7 mouse cellular contexts compared by ENCODE assay signal in the genomic region with DNA sequence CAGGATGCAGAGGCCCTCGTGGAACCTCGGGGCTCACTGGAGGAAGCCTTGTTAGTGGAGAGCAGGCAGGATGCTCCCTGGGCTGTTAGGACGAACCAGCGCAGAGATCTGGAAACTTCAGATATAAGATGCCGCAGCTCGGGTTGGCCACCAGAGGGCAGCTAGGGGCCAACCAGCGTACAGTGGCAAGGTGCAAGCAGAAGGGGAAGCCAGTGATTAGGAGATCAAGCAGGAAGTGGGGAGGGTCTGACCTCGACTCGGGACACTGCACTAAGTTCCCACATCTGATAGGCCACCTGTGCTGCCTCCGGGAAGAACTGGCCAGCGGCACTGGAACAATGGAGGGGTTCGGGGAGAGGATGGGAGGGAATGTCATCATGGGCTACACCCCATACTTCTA. TPM values are rescaled to one million over a fixed set of nuclear protein-coding genes. Genes with fewer than 3 reads are reported as not detected.
DNase-seq lines count a peak whose midpoint lies in the region.

No protein-coding gene starts in this region.

- intact Hi-C loops in gastrocnemius, postnatal 14 days (cut with DNase I; ENCODE audit: low total_unique reads) = loop anchor here (2.0 to 10.0 kb wide), 2 partner anchors 39 to 87 kb away; no protein-coding TSS in a partner anchor
- intact Hi-C loops in left cerebral cortex, postnatal 14 days (cut with DNase I) = loop anchor here (1.0 to 10.0 kb wide), 4 partner anchors 41 to 387 kb away; no protein-coding TSS in a partner anchor

- H3K4me1 ChIP-seq in midbrain, embryonic 10.5 days = peaks cover 9% of the 10 kb centered on the region

- H3K27me3 ChIP-seq in midbrain, embryonic 10.5 days (ENCODE audit: low read depth, poor library complexity, severe bottlenecking) = no peaks in the 10 kb centered on the region

- no peak overlapping the region for H3K27ac ChIP-seq in midbrain, embryonic 10.5 days (replicated peaks)

- whole genome bisulfite sequencing in midbrain, embryonic 10.5 days = 2% methylated on average over 12 of the region's 12 CpGs

- no peak overlapping the region for H3K4me3 ChIP-seq in midbrain, embryonic 10.5 days

- peaks cover 13% of the 10 kb centered on the region for H3K36me3 ChIP-seq in midbrain, embryonic 10.5 days

- peak; percentile 92 for DNase-seq in ZHBTc4 (ENCODE audit: low read depth, low spot score)
- peak; percentile 70 to 78 for DNase-seq in cerebellum, postnatal 25 days
- DNase-seq in gastrocnemius, postnatal 14 days = peak; percentile 52
- DNase-seq in induced T-regulatory cell, adult 2 months (ENCODE audit: low read depth) = peak; percentile 80
- peak; percentile 67 to 72 for DNase-seq in left cerebral cortex, postnatal 14 days (ENCODE audit: low spot score in 2 of 2)
- DNase-seq in midbrain, embryonic 10.5 days (ENCODE audit: low spot score) = peak; percentile 70
- peak; percentile 62 for DNase-seq in skeletal muscle tissue, adult 2 months (ENCODE audit: low read depth, low spot score)

- H3K9me3 ChIP-seq in midbrain, embryonic 10.5 days (replicated peaks) = peaks cover 5% of the 10 kb centered on the region; the same call in 1 of the 2 replicates

RNA-seq across cellular contexts. Expression of a gene that starts 35.0 kb away (rescaled TPM):
- total RNA-seq in gastrocnemius, postnatal 14 days (2021) = 100 to 1,000 TPM; 222 to 236 TPM
- 10 to 100 TPM; 84.5 to 90.8 TPM for total RNA-seq in left cerebral cortex, postnatal 14 days (2021)
- 53.9 and 71.1 TPM in 2 replicates for polyA plus RNA-seq in midbrain, embryonic 10.5 days (2016; fragmentation: Nextera tagmentation; extraction: Ambion mirVana)

RNA-seq across cellular contexts. Expression of a gene that starts 35.6 kb away (rescaled TPM):
- 10 to 100 TPM; 28.8 to 31.1 TPM for total RNA-seq in gastrocnemius, postnatal 14 days (2021)
- total RNA-seq in left cerebral cortex, postnatal 14 days (2021) = 10 to 100 TPM; 32.4 to 35.0 TPM
- polyA plus RNA-seq in midbrain, embryonic 10.5 days (2016; fragmentation: Nextera tagmentation; extraction: Ambion mirVana) = 9.5 and 11.6 TPM in 2 replicates
